Mouse (Mus musculus) kidney, adult 8-10 months (tissue): ENCODE data around the gene Clec3a.

Experiments
- DNase-seq, 2 experiments: peaks; one replicate each; pipeline ENCODE4 v3.0.0; 2022

Gene Clec3a

DNA sequence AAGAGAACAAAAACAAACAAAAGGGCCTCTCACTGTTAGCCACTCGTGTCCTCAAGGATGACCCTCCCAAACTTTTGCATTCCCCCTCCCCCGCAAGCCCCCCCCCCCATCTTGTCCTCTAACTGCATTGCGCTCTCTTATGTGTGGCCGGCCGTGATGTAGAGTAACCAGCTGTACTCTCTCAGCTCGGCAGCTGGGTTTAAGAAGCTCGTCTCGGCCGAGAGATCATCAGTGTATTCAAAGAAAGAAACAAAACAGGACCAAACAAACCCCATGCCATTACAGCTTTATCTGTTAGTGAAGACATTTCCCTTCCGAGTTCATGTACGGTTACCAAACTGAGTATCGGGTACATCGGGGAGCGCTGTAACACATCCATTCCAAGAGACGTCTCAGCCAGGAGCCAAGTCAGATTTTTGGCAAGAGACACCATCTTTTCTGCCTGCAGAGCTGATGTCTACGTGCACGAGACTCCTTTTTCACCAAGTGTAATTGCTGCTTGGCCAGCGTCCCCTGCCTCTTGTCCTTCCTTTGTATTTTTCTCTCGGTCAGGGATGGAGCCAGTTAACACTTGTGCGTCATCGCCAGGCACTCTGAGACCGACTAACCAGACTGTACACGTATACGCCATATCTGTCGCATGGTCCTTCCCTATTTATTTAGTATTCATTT is 40.4 kb downstream of the Clec3a start:
- DNase-seq = no peak

- peak in 1 of 2 experiments; percentile 10 for DNase-seq
These were observed 42.7 kb downstream of the Clec3a start for GRCm38 (mm10) chr8:114460600-114460999.

- no peak for DNase-seq
These were observed 44.7 kb downstream of the Clec3a start for GRCm38 (mm10) chr8:114462591-114462990.

- no peak for DNase-seq
These were observed 45.4 kb downstream of the Clec3a start for GRCm38 (mm10) chr8:114463305-114463704.

DNA sequence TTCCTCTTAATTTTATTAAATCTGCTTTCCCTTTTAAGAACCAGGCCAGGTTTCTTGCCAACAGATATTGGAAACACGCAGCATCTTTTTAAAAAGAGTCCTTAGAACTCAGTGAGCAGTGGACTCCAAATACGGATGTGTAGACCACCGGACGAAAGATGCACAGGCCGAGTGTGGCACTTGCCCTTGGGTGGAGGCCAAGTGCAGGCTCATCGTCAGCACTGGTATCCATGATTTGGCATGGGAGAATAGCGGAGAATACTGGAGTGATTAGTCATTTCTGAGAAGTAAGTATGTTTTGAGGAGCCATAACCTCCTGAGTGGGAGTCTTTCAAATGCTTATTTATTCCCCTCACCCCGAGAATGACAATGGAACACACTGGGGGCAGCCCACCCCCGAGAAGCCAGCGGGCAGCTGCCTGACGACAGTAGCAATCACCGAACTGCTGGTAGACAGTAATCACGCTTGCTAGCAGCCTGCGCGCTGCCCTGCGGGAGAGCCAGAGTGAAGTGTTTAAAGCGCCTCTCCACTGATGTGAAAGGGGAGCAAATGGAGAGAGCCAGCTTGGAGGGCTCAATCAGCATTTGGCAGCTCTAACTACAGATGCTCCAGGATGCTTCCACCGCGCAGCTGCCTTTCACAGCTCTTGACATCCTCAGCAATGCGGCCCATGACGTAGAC is 50.8 kb downstream of the Clec3a start:
- no peak for DNase-seq

GRCm38 (mm10) chr8:114469208-114469590 is 51.3 kb downstream of the Clec3a start:
- DNase-seq = no peak

DNA sequence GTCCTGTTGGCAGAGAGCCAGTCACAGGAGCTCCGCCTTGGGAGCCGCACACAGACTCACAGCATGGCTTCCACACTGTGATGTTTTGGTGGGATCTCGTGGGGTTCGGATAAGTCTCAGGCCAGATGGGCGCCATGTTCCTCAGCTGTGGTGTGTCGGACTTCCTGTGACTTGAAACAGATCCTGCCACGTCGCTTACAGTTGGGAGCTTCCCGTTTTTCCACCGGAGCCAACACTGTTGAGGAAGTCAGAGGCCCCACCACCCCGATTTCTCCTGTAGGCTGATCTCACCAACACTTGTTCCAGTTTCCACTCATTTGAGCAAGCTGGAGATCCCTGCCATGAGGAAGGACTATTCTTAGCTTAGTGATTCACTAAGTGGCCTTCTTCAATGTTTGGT is 55.7 kb downstream of the Clec3a start:
- no peak for DNase-seq
